Mouse (Mus musculus): ENCODE measurements at regions not wholly inside any gene's neighbourhood (a gene's known extent, or its start where the extent isn't known, plus 50 kb on each side); places are given as distances from the start of the nearest gene placed in this dataset.

- TF ChIP-seq CTCF (IDR thresholded peaks at IDR 0.05; ENCODE audit: low read depth, low read length) (no peak), EP300 (IDR thresholded peaks at IDR 0.05; ENCODE audit: insufficient read depth, low read depth, low read length) (no peak), POLR2A (IDR thresholded peaks at IDR 0.05; ENCODE audit: insufficient read depth, low read length) (no peak)
Observed at GRCm38 (mm10) chr10:99654284-99654683, 105.2 kb downstream of the Csl start.

All from ES-Bruce4 (cell line).